Mouse (Mus musculus): ENCODE data around the gene Blvrb. TPM values are rescaled to one million over a fixed set of nuclear protein-coding genes. Genes with fewer than 3 reads are reported as not detected.

The Blvrb gene
- total and polyA plus RNA-seq, 3 experiments: 210 to 245 TPM; not detected in 1

- no peak for TF ChIP-seq MEF2A (IDR thresholded peaks at IDR 0.05; ENCODE audit: extremely low read depth, insufficient replicate concordance, low read depth, low read length, poor library complexity, severe bottlenecking)
- no peak for TF ChIP-seq KAT2A (conservative IDR thresholded peaks at IDR 0.05; ENCODE audit: low read depth, low read length)
Observed at GRCm38 (mm10) chr7:27417151-27417550, 30.6 kb upstream of the Blvrb start (continued).

GRCm38 (mm10) chr7:27419101-27419500 is 28.7 kb upstream of the Blvrb start:
- TF ChIP-seq ZC3H11A (IDR thresholded peaks at IDR 0.05; ENCODE audit: low read depth, low read length) (0 out of 2 replicates have a peak, but pooled peaks have one; percentile 23), ZNF384 (IDR thresholded peaks at IDR 0.05; ENCODE audit: low read depth, low read length) (peak; percentile 75), SMC3 (IDR thresholded peaks at IDR 0.05; ENCODE audit: low read depth, low read length) (peak; percentile 51), MAFK (IDR thresholded peaks at IDR 0.05; ENCODE audit: borderline replicate concordance, low read depth, low read length) (no peak), ELF1 (IDR thresholded peaks at IDR 0.05; ENCODE audit: low read depth, low read length) (0 out of 2 replicates have a peak, but pooled peaks have one; percentile 13), CTCF (IDR thresholded peaks at IDR 0.05 in 2 of 3, conservative IDR thresholded peaks at IDR 0.05 in 1 of 3; ENCODE audit: control insufficient read depth in 1 of 3, insufficient read depth in 1 of 3, low read depth in 2 of 3, low read length in 3 of 3, poor library complexity in 1 of 3, severe bottlenecking in 1 of 3) (peak; percentile 65 to 70 (median 68)), RAD21 (IDR thresholded peaks at IDR 0.05; ENCODE audit: low read depth, low read length) (peak; percentile 59), CHD2 (IDR thresholded peaks at IDR 0.05; ENCODE audit: low read length) (no peak)
- Histone ChIP-seq H3K9me3 (replicated peaks; ENCODE audit: insufficient read depth, low read length) (no peaks in the 10 kb centered on the region), H3K9ac (ENCODE audit: control insufficient read depth, low read depth, low read length, poor library complexity, severe bottlenecking) (no peak overlapping the region)

GRCm38 (mm10) chr7:27423556-27424326 is 24.0 kb upstream of the Blvrb start:
- Histone ChIP-seq H3K9me3 (replicated peaks; ENCODE audit: insufficient read depth, low read length) (no peaks in the 10 kb centered on the region), H3K27me3 (ENCODE audit: control insufficient read depth in 1 of 2, insufficient read depth in 2 of 2, low read length in 2 of 2) (no peaks in the 10 kb centered on the region), H3K79me2 (ENCODE audit: control insufficient read depth, insufficient read depth, low read length, poor library complexity) (no peaks in the 10 kb centered on the region), H3K4me1 (ENCODE audit: control insufficient read depth in 1 of 2, insufficient read depth in 2 of 2, low read length in 2 of 2) (no peaks in the 10 kb centered on the region), H3K9ac (ENCODE audit: control insufficient read depth, low read depth, low read length, poor library complexity, severe bottlenecking) (no peak overlapping the region), H3K36me3 (ENCODE audit: control insufficient read depth in 1 of 2, insufficient read depth in 2 of 2, low read length in 2 of 2) (no peaks in the 10 kb centered on the region), H3K4me3 (ENCODE audit: control insufficient read depth in 1 of 2, insufficient read depth in 1 of 2, low read depth in 2 of 2, low read length in 2 of 2) (no peak overlapping the region), H3K27ac (ENCODE audit: control insufficient read depth, low read depth, low read length) (no peak overlapping the region)
- no peak for DNase-seq (ENCODE audit: low read depth, low spot score)
- no peak for TF ChIP-seq KAT2A (conservative IDR thresholded peaks at IDR 0.05; ENCODE audit: low read depth, low read length)
- TF ChIP-seq POLR2AphosphoS2 (IDR thresholded peaks at IDR 0.05; ENCODE audit: low read length): no peak
- no peak for TF ChIP-seq ZNF384 (IDR thresholded peaks at IDR 0.05; ENCODE audit: low read depth, low read length)
- TF ChIP-seq POLR2A (IDR thresholded peaks at IDR 0.05; ENCODE audit: control insufficient read depth in 1 of 2, insufficient read depth in 1 of 2, low read depth in 1 of 2, low read length in 2 of 2, poor library complexity in 1 of 2): no peak
- TF ChIP-seq HCFC1 (IDR thresholded peaks at IDR 0.05; ENCODE audit: low read depth, low read length): no peak
- no peak for TF ChIP-seq BHLHE40 (IDR thresholded peaks at IDR 0.05; ENCODE audit: borderline replicate concordance, low read depth, low read length)
- TF ChIP-seq ZKSCAN1 (IDR thresholded peaks at IDR 0.05; ENCODE audit: low read depth, low read length): no peak
- TF ChIP-seq USF1 (IDR thresholded peaks at IDR 0.05; ENCODE audit: low read depth, low read length): no peak
- no peak for TF ChIP-seq CHD2 (IDR thresholded peaks at IDR 0.05; ENCODE audit: low read length)
- TF ChIP-seq ZMIZ1 (IDR thresholded peaks at IDR 0.05; ENCODE audit: low read depth, low read length): no peak
- TF ChIP-seq MEF2A (IDR thresholded peaks at IDR 0.05; ENCODE audit: extremely low read depth, insufficient replicate concordance, low read depth, low read length, poor library complexity, severe bottlenecking): no peak
- no peak for TF ChIP-seq TCF12 (IDR thresholded peaks at IDR 0.05; ENCODE audit: low read depth, low read length)
- TF ChIP-seq MXI1 (IDR thresholded peaks at IDR 0.05; ENCODE audit: low read depth, low read length): no peak
- TF ChIP-seq E2F4 (IDR thresholded peaks at IDR 0.05; ENCODE audit: borderline replicate concordance, low read depth, low read length): no peak
- TF ChIP-seq RAD21 (IDR thresholded peaks at IDR 0.05; ENCODE audit: low read depth, low read length): no peak
- no peak for TF ChIP-seq SMC3 (IDR thresholded peaks at IDR 0.05; ENCODE audit: low read depth, low read length)

More at GRCm38 (mm10) chr7:27419101-27419500, 28.7 kb upstream of the Blvrb start:
- Histone ChIP-seq H3K4me1 (ENCODE audit: control insufficient read depth in 1 of 2, insufficient read depth in 2 of 2, low read length in 2 of 2) (no peaks in the 10 kb centered on the region), H3K36me3 (ENCODE audit: control insufficient read depth in 1 of 2, insufficient read depth in 2 of 2, low read length in 2 of 2) (no peaks in the 10 kb centered on the region), H3K4me3 (ENCODE audit: control insufficient read depth in 1 of 2, insufficient read depth in 1 of 2, low read depth in 2 of 2, low read length in 2 of 2) (no peak overlapping the region), H3K79me2 (ENCODE audit: control insufficient read depth, insufficient read depth, low read length, poor library complexity) (no peaks in the 10 kb centered on the region), H3K27ac (ENCODE audit: control insufficient read depth, low read depth, low read length) (no peak overlapping the region), H3K27me3 (ENCODE audit: control insufficient read depth in 1 of 2, insufficient read depth in 2 of 2, low read length in 2 of 2) (no peaks in the 10 kb centered on the region; a peak in 1 of 4 replicates)
- peak; percentile 69 for DNase-seq (ENCODE audit: low read depth, low spot score)
